Mouse (Mus musculus) intestine, embryonic 16.5 days (tissue): ENCODE measurements at regions not wholly inside any gene's neighbourhood (a gene's known extent, or its start where the extent isn't known, plus 50 kb on each side); places are given as distances from the start of the nearest gene placed in this dataset.

Experiments
- ATAC-seq: fragments of 200-750 bp; cut with Nextera tagmentation; 2 replicates; pipeline ENCODE4 v1.8.0; 2017; ENCODE audit warnings: moderate TSS enrichment, moderate library complexity
- H3K27ac ChIP-seq: fragments of 300-500 bp; sonication (generic); 2 replicates; pipeline ENCODE4 v1.5.1; 2014; ENCODE audit warnings: mild to moderate bottlenecking, low read length
- H3K27me3 ChIP-seq: fragments of 300-500 bp; sonication (generic); replicated peaks from 2 replicates; pipeline ENCODE4 v1.6.1; 2014; ENCODE audit warnings: low read length, control low read depth, mixed read lengths; ENCODE audit not compliant: control insufficient read depth, insufficient read depth
- H3K36me3 ChIP-seq: fragments of 300-500 bp; sonication (generic); 2 replicates; pipeline ENCODE4 v1.6.1; 2014; ENCODE audit warnings: low read length, control low read depth; ENCODE audit not compliant: control insufficient read depth, insufficient read depth
- H3K4me1 ChIP-seq: fragments of 300-500 bp; sonication (generic); 2 replicates; pipeline ENCODE4 v1.6.1; 2014; ENCODE audit warnings: low read length, control low read depth, mixed read lengths; ENCODE audit not compliant: control insufficient read depth, insufficient read depth
- H3K4me2 ChIP-seq: fragments of 300-500 bp; sonication (generic); 2 replicates; pipeline ENCODE4 v1.6.1; 2014; ENCODE audit warnings: low read depth, low read length, control low read depth
- H3K4me3 ChIP-seq: fragments of 300-500 bp; sonication (generic); 2 replicates; pipeline ENCODE4 v1.5.1; 2014; ENCODE audit warnings: mild to moderate bottlenecking, low read length
- H3K9ac ChIP-seq: fragments of 300-500 bp; sonication (generic); 2 replicates; pipeline ENCODE4 v1.6.1; 2014; ENCODE audit warnings: low read depth, low read length
- H3K9me3 ChIP-seq: fragments of 300-500 bp; sonication (generic); 2 replicates; pipeline ENCODE4 v1.6.1; 2016; ENCODE audit warnings: low read length, control low read depth; ENCODE audit not compliant: control insufficient read depth
- WGBS: fragments of 180-500 bp; shearing (Covaris S2); extraction: QIAGEN DNeasy Blood & Tissue Kit; methylation state at CpG from one replicate; pipeline ENCODE4 v1.1.7; 2014; 5-methylcytosine and 5-hydroxymethylcytosine counted together

DNA sequence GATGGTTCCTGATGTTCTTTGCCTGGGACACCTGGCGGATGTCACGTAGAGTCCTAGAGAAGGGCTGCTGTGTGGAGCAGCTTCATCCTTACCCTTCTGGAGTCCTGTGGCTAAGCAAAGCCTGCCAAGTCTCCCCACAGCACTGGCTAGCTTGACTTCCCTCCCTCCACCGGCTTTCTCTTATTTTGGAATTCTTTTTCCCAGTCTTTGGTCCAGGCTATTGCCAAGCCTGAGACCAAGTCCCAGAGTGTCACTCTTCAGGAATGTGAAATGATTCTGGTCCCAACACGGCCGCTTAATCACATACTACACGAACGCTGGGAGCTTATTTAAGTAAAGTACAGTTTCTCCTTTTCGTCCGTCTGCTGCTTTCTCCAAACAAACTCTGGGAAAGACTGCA, 146.4 kb downstream of the Fndc1 start:
- ATAC-seq = no peak
- no peak overlapping the region for H3K9ac ChIP-seq
- H3K27ac ChIP-seq = no peak overlapping the region
- 80% methylated on average over 9 of the region's 9 CpGs for WGBS
- no peaks in the 10 kb centered on the region for H3K36me3 ChIP-seq
- no peaks in the 10 kb centered on the region for H3K27me3 ChIP-seq
- H3K4me1 ChIP-seq = no peaks in the 10 kb centered on the region
- no peak overlapping the region for H3K4me3 ChIP-seq
- no peak overlapping the region for H3K4me2 ChIP-seq
- no peaks in the 10 kb centered on the region for H3K9me3 ChIP-seq

DNA sequence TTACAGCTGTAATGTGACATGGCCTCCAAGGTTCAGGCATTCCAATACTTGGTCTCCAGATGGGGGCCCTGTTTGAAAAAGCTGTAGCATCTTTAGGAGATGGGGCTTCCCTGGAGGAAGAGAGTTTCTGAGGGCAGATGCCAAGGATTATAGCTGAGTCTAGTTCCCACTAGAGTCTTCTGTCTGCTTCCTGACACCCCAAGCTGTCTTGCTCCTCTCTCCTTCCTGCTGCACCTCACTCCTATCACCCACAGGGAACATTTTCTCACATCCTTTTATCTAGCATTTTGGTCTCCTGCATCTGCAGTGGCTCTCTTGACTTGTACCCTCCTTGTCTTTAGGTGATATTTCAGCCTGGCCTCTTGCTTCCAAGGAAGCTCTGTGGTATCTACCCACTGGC, 147.3 kb downstream of the Fndc1 start:
- no peaks in the 10 kb centered on the region for H3K4me1 ChIP-seq
- H3K4me3 ChIP-seq = no peak overlapping the region
- no peak overlapping the region for H3K9ac ChIP-seq
- no peaks in the 10 kb centered on the region for H3K27me3 ChIP-seq
- no peaks in the 10 kb centered on the region for H3K36me3 ChIP-seq
- no peak overlapping the region for H3K27ac ChIP-seq
- H3K4me2 ChIP-seq = no peak overlapping the region
- H3K9me3 ChIP-seq = no peaks in the 10 kb centered on the region
- ATAC-seq = no peak

GRCm38 (mm10) chr17:7678898-7679297, 148.2 kb downstream of the Fndc1 start:
- Histone ChIP-seq H3K4me1 (no peaks in the 10 kb centered on the region), H3K27me3 (no peaks in the 10 kb centered on the region), H3K27ac (no peak overlapping the region), H3K9me3 (no peaks in the 10 kb centered on the region), H3K4me3 (no peak overlapping the region), H3K36me3 (no peaks in the 10 kb centered on the region), H3K9ac (no peak overlapping the region), H3K4me2 (no peak overlapping the region)
- no peak for ATAC-seq
- WGBS = 70% methylated on average over 9 of the region's 9 CpGs

DNA sequence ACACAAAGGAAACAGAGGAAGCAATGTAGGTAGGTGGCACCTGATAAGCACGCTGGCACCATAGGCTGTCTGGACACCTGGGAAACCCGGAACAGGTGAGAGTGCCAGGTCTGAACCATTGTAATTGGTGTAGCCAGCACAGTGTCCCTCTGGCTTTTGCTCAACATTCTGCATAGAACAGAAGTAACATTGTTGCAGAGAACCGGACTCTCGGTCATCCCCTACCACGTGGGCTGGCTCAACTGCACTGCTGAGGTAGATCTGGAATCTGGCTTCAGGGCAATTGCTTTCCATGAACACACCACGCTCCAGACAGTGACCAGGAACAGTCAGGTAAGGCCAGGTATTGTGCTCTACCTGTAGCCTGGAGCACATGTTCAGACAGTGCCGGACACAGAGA, 149.3 kb downstream of the Fndc1 start:
- no peaks in the 10 kb centered on the region for H3K27me3 ChIP-seq
- H3K4me3 ChIP-seq = no peak overlapping the region
- H3K9ac ChIP-seq = no peak overlapping the region
- ATAC-seq = no peak
- 92% methylated on average over 7 of the region's 7 CpGs for WGBS
- H3K27ac ChIP-seq = no peak overlapping the region
- H3K36me3 ChIP-seq = no peaks in the 10 kb centered on the region
- H3K4me1 ChIP-seq = no peaks in the 10 kb centered on the region
- no peak overlapping the region for H3K4me2 ChIP-seq
- H3K9me3 ChIP-seq = no peaks in the 10 kb centered on the region

- no peak overlapping the region for H3K27ac ChIP-seq
- no peak overlapping the region for H3K4me3 ChIP-seq
- H3K9ac ChIP-seq = no peak overlapping the region
- no peaks in the 10 kb centered on the region for H3K4me1 ChIP-seq
- no peaks in the 10 kb centered on the region for H3K36me3 ChIP-seq
- H3K27me3 ChIP-seq = no peaks in the 10 kb centered on the region
- ATAC-seq = no peak
- 70% methylated on average over 8 of the region's 8 CpGs for WGBS
- no peak overlapping the region for H3K4me2 ChIP-seq
- no peaks in the 10 kb centered on the region for H3K9me3 ChIP-seq
These were observed 149.8 kb downstream of the Fndc1 start for GRCm38 (mm10) chr17:7677301-7677700.

DNA sequence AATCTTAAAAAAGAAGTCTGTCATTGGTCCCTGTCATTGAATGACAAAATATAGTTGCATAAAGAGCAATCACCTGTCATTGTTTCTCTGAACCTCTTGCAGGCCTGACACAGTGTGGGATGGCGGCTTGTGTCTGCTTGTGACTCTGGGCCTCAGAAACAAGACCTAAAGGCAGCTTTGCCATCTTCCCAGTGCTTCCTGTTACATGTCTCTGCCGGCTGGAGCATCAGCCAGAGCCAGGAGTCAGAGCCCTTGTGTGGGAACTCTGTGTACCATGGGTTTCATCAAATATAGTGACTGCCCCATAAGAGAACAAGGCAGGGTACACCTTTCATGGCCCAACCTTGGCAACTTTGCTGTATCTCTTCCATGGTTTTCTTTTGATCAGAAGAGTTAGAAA, 150.3 kb downstream of the Fndc1 start:
- Histone ChIP-seq H3K4me3 (no peak overlapping the region), H3K4me2 (no peak overlapping the region), H3K36me3 (no peaks in the 10 kb centered on the region), H3K27me3 (no peaks in the 10 kb centered on the region), H3K4me1 (no peaks in the 10 kb centered on the region), H3K9ac (no peak overlapping the region), H3K27ac (no peak overlapping the region), H3K9me3 (no peaks in the 10 kb centered on the region)
- WGBS = 89% methylated on average over 2 of the region's 2 CpGs
- no peak for ATAC-seq

- ATAC-seq = no peak
- WGBS = 94% methylated on average over 2 of the region's 2 CpGs
These were observed 152.6 kb downstream of the Fndc1 start for GRCm38 (mm10) chr17:7674511-7674910.

DNA sequence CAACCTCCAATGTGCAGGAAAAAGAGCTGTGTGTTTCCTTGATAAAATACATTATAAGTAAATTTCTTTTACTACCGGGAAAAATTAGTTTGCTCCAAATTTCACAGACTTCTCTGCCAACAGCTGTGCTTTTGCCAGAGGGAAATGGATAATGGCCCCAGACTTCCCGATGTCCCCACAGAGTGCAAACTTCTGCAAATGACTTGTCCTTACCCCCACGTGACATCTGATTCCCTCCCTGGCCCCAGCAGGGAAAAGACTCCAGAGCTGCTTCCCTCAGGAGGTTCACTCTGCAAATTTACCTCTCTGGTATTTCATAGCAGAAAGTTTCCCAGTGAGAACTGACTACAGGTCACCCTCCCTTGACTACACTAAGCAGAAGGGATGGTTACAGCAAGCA, 159.3 kb downstream of the Fndc1 start:
- ATAC-seq = no peak
- Histone ChIP-seq H3K36me3 (no peaks in the 10 kb centered on the region), H3K9ac (no peak overlapping the region), H3K4me3 (no peak overlapping the region), H3K4me2 (no peak overlapping the region), H3K27me3 (no peaks in the 10 kb centered on the region), H3K4me1 (no peaks in the 10 kb centered on the region), H3K9me3 (no peaks in the 10 kb centered on the region), H3K27ac (no peak overlapping the region)
- 54% methylated on average over 3 of the region's 3 CpGs for WGBS

More at GRCm38 (mm10) chr17:7674511-7674910, 152.6 kb downstream of the Fndc1 start:
- Histone ChIP-seq H3K9me3 (no peaks in the 10 kb centered on the region), H3K4me2 (no peak overlapping the region), H3K9ac (no peak overlapping the region), H3K4me3 (no peak overlapping the region), H3K4me1 (no peaks in the 10 kb centered on the region), H3K36me3 (no peaks in the 10 kb centered on the region), H3K27me3 (no peaks in the 10 kb centered on the region), H3K27ac (no peak overlapping the region)

GRCm38 (mm10) chr17:7666781-7667398, 160.2 kb downstream of the Fndc1 start:
- no peak for ATAC-seq
- no peak overlapping the region for H3K9ac ChIP-seq
- no peaks in the 10 kb centered on the region for H3K36me3 ChIP-seq
- no peaks in the 10 kb centered on the region for H3K27me3 ChIP-seq
- H3K9me3 ChIP-seq = no peaks in the 10 kb centered on the region
- no peaks in the 10 kb centered on the region for H3K4me1 ChIP-seq
- H3K27ac ChIP-seq = no peak overlapping the region
- 72% methylated on average over 6 of the region's 6 CpGs for WGBS
- H3K4me3 ChIP-seq = no peak overlapping the region
- H3K4me2 ChIP-seq = no peak overlapping the region

- no peaks in the 10 kb centered on the region for H3K27me3 ChIP-seq
- no peak overlapping the region for H3K9ac ChIP-seq
- WGBS = 62% methylated on average over 5 of the region's 5 CpGs
- no peak for ATAC-seq
- no peaks in the 10 kb centered on the region for H3K36me3 ChIP-seq
- H3K9me3 ChIP-seq = no peaks in the 10 kb centered on the region
- H3K27ac ChIP-seq = no peak overlapping the region
- H3K4me3 ChIP-seq = no peak overlapping the region
- H3K4me1 ChIP-seq = no peaks in the 10 kb centered on the region
- no peak overlapping the region for H3K4me2 ChIP-seq
These were observed 160.9 kb downstream of the Fndc1 start for GRCm38 (mm10) chr17:7666207-7666606.
